Mouse (Mus musculus) right cerebral cortex, postnatal 36 days (tissue): ENCODE measurements around the gene Lpcat2b.

Source experiments
- DNase-seq, 2 experiments: peaks; one replicate each; pipeline ENCODE4 v3.0.0; 2022; ENCODE audit warnings: low spot score in 2 of 2, mixed read lengths in 1 of 2

Lpcat2b gene

GRCm38 (mm10) chr5:107447977-107448376 lies 16.6 kb downstream of the Lpcat2b start:
- no peak for DNase-seq

DNA sequence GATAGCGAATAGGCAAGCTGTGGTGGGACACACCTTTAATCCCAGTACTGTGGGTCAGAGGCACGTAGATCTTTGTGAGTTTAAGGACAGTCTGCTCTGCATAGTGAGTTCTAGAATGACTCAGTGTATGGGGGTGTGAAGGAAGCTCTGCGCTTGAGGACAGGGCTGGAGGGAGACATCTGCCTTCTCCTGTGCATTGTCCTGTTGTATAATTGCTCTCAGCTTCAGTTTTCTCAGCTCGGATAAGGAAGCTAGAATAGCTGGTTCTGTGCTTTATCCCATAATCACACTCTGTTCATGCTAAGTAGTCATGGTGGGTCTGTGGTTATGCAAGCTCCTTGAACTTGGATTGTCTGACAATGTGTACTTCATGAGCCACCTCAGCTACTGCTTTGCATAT lies 17.4 kb downstream of the Lpcat2b start:
- DNase-seq: peak in 1 of 2 experiments; percentile 37

GRCm38 (mm10) chr5:107449620-107450019 lies 18.3 kb downstream of the Lpcat2b start:
- DNase-seq: no peak

DNA sequence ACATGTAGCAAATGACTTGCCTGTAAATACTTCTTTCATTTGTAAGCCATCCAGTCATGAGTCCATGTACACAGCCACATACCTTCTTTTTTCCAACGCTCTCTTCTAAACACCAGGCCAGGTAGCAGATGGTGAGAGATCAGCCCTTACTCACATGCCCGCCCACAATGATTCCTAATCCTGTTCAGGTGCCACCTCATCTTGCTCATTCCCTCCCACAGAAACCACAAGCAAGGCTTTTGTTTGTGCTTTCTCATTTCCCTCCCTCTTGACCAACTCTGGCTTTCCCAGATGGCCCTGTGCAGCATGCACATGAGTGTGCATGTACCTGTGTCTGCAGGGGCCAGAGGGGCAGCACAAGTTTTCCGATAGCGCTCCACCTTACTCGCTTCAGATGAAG lies 18.9 kb downstream of the Lpcat2b start:
- peak in 1 of 2 experiments; percentile 24 for DNase-seq

- no peak for DNase-seq
Observed at GRCm38 (mm10) chr5:107462147-107463076, 31.1 kb downstream of the Lpcat2b start.

- DNase-seq: no peak
Observed at GRCm38 (mm10) chr5:107466501-107466900, 35.2 kb downstream of the Lpcat2b start.

GRCm38 (mm10) chr5:107467098-107467497 lies 35.7 kb downstream of the Lpcat2b start:
- DNase-seq: no peak

GRCm38 (mm10) chr5:107470600-107471329 lies 39.4 kb downstream of the Lpcat2b start:
- DNase-seq: no peak

DNA sequence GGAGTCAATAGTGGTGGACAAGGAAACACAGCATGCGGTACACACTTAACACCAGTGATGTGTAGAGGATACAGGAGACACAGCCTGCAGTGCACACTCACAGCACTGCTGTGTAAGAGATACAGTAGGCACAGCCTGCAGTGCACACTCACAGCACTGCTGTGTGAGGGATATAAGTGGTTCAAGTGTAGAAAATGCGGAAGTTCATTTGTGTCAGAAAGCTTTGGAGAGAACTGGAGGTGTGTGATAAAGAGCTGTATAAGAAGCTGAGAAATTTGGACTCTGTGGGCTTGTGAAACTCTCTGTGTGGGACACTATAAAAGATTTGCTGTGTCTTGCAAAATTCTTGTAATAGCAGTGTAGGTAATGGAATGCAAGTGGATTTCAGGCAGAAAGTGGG lies 48.8 kb downstream of the Lpcat2b start:
- DNase-seq: no peak
